Mouse (Mus musculus): ENCODE results near the gene Pcnx4.
"Not testable (repeated sequence)": the region's sequence is repeated elsewhere in the genome, so short reads cannot be mapped to it uniquely, and the experiment has no call there.

Pcnx4 gene

DNA sequence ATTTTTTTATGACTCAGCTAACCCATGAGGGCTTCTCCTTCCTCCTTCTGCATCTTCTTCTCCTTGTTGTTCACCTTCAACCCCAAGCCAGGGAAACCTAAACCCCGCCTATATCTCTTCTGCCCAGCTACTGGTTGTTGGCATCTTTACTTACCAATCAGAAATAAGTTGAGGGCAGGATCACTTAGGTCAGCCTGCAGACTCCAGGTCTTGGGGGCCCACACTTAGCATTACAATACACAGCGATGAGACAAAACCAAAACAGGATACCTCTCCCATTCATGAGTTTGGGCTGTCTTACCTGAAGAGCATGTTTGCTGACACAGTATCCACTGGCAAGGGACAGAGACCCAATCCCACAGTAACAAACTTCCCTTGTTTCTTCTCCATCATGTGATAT is 57.8 kb downstream of the Pcnx4 start:
- DNase-seq (ENCODE audit: low read depth, low spot score), result no peak

DNA sequence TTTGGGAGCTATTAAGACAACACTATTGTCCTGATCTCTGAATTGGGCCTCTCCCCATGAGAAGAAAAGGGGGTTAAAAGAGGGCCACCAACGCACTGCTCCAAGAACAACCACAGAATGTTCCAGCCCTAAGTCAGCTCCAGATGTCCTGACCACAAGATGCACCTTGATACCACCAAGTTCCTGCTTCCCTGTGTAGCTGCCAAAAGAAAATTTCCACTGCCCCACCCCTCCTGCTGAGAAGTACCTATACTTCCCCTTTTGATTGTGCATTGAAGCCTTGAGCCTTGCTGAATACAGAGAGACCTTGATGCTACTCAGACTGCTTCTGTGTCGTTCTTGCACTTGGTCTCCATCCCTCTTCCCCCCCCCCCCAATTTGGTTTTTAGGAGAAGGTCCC is 62.5 kb downstream of the Pcnx4 start:
- DNase-seq (ENCODE audit: low read depth, low spot score), result not testable (repeated sequence)

DNA sequence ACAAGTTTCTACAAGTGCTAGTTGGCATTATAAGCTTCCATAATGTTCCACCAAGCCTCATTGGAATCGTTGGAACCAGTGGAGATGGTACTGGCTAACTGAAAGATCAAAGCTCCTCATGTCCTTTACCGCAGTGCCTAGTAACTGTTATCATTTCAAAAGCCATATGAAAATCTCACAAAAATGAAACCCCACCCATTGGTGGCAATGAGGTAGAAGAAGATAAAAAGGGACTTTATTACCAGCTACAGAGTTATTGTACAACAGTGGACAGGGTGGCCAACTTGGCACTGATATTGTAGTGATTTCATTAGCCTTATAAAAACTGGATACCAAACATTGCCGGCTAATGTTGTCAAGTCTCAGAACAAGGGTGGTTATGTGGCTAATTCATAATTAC is 75.9 kb downstream of the Pcnx4 start:
- no peak for DNase-seq (ENCODE audit: low read depth, low spot score)

DNA sequence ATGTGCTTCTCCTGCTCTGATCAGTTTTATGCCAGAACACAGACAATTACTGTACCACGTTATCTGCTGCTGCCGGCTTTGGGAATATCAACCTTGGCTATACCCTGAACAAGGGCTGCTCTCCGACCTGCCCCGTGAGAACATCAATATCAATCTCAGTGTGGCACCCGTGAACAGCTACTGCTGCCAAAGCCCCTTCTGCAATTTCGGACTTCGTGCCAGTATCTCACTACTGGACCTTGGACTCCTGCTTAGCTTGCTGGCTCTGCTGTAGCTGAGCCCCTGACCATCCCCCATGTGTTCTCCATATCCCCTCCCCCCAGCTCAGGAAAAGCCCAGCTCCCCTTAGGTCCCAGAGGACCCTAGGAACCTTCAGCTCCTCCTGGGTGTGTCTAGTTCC is 84.7 kb downstream of the Pcnx4 start:
- no peak for DNase-seq (ENCODE audit: low read depth, low spot score)

DNA sequence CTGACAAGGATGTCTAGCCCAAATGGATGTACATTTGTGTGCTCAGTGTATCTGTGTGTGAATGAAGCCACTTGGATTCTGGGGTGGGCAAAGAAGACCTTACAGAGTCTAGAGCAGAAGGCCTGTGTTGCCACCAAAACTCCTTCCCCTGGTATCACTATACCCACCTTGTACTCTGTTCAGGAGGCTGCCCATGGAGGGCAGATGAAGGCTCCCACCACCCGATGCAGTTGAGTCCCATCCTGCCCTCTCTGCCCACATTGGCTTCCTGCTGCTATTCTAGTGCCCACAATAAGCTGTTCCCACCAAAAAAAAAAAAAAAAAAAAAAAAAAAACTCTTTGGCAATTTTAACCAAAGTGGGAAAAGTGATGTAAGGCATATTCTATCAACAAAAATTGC is 85.3 kb downstream of the Pcnx4 start:
- DNase-seq (ENCODE audit: low read depth, low spot score), result no peak

DNA sequence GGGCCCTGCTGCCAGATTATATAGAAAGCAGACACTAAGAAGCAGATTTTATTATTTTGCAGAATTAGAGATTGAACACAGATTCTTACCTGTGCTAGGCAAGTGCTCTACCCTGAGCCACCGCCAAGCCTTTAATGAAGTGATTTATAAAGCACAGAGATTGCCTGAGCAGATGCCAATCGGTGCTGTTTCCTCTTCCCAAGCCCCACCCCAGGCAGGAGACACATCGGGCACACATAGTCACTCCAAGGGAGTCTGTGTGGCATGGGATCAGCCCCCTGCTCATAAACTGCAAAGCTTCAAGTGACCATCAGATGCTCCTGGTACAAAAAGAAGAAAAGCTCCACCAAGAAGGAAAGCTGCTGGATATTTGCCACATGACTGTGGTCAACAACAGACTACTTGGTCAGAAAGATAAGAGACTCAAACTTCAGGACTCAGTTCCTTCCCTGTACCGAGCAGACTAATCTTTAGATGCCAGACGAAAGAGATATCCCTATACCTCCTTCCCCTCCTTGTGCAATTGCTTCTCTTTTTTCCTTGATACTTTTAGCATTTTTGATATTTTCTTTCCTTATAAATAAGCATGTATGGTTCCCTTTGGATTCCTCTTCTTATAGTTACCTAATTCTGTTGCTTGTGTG is 86.8 kb downstream of the Pcnx4 start:
- DNase-seq (ENCODE audit: low read depth, low spot score), result no peak

DNA sequence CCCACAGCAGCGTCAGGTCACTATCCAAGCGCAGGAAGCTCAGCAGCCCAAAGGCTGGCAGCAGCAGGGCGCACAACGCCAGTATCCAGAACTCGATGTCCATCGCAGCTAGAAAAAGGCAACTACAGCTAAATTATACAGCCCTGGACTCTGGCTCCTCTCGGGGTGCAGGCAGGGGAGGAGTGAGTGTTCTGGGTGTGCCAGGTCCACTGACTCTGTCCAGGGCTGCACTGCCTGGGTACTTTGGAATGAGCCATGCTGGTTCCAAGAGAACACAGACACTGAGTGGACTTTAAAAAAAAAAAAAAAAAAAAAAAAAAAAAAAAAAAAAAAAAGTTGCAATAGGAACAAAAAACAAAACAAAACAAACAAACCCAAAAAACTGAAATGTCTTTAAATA is 92.6 kb downstream of the Pcnx4 start:
- DNase-seq (ENCODE audit: low read depth, low spot score), result no peak

Data from retina, adult 2 months (tissue).